Mouse (Mus musculus) R1 (cell line): ENCODE measurements around the gene Hist1h2ak.
"Not testable (repeated sequence)": the region's sequence is repeated elsewhere in the genome, so short reads cannot be mapped to it uniquely, and the experiment has no call there.

Experiments
- DNase-seq: peaks from one replicate; pipeline ENCODE4 v3.0.0-alpha.2; 2018; ENCODE audit warnings: low read depth, low spot score

Hist1h2ak gene

DNA sequence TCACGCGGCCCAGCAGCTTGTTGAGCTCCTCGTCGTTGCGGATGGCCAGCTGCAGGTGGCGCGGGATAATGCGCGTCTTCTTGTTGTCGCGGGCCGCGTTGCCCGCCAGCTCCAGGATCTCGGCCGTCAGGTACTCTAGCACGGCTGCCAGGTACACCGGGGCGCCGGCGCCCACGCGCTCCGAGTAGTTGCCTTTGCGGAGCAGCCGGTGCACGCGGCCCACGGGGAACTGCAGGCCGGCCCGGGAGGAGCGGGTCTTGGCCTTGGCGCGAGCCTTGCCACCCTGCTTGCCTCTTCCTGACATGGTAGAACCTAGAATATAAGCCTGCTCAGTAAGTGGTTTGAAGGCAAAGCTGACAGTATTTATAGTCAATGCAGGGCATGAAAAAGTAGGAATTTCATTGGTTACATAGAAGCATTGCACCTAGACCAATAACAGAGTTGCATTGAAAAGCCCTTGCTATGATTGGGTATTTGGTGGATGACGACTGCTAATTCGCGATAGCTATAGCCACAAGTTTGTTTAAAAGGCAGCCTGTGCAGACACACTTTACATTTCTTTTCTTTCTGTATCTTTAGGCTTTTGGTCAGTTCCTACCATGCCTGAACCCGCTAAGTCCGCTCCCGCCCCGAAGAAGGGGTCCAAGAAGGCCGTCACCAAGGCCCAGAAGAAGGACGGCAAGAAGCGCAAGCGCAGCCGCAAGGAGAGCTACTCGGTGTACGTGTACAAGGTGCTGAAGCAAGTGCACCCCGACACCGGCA is at the start of gene Hist1h2ak, which contains the start of gene Hist1h2bn:
Hist1h2ak (minus strand) TSS at position 304 of the 762 bp plus-strand sequence.
Hist1h2bn (plus strand) TSS at position 600 of the 762 bp plus-strand sequence.
- DNase-seq = peak; percentile 99

- DNase-seq = not testable (repeated sequence)
These were observed 49.4 kb upstream of the Hist1h2ak start for GRCm38 (mm10) chr13:21803058-21803457.

DNA sequence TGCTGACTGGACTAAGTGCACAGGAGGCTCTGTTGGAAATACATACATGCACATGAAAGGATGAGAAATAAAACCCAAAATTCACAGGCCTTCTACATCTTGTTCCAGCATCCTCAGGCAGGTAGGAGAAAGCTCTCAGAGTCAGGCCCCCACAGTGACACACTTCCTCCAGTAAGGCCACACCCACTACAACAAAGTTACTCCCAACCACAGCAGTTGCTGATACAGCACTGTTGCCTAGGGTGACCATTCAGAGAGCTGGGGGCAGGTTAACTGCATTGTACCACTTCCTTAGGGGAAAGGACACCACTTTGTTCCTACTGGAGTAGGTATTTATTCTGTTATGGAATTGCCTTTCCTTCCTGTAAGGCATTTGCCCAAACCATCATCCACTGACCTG is 43.5 kb upstream of the Hist1h2ak start:
- not testable (repeated sequence) for DNase-seq

DNA sequence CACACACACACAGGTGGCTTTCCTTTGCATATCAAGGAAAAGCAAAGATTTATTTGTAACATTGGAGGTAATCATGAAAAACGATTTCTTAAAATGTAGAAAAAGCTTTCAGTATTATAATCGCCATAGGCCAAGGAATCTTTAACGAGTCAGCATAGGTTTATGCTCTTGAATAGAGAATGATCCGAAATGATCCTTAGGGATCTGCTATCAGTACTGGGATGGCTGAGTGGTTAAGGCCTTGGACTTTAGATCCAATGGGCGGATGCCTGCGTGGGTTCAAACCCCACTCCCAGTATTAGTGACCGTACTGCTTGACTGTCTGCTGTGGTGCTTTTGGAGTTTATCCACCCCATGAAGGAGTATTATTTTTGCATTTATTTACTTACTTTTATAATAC is 42.0 kb upstream of the Hist1h2ak start:
- peak; percentile 71 for DNase-seq

GRCm38 (mm10) chr13:21790601-21791283 is 37.1 kb upstream of the Hist1h2ak start:
- peak; percentile 93 for DNase-seq

- DNase-seq = peak; percentile 42
These were observed 36.3 kb upstream of the Hist1h2ak start for GRCm38 (mm10) chr13:21789925-21790324.

GRCm38 (mm10) chr13:21787760-21788593 is 34.4 kb upstream of the Hist1h2ak start:
- DNase-seq = peak; percentile 70

GRCm38 (mm10) chr13:21786899-21787629 is 33.4 kb upstream of the Hist1h2ak start, which contains the start of the genes Hist1h2an and Hist1h2bp:
Hist1h2an (minus strand) TSS chr13:21787218.
Hist1h2bp (plus strand) TSS chr13:21787461.
- peak; percentile 99 for DNase-seq

GRCm38 (mm10) chr13:21786189-21786898 is 32.7 kb upstream of the Hist1h2ak start:
- DNase-seq = peak; percentile 72

DNA sequence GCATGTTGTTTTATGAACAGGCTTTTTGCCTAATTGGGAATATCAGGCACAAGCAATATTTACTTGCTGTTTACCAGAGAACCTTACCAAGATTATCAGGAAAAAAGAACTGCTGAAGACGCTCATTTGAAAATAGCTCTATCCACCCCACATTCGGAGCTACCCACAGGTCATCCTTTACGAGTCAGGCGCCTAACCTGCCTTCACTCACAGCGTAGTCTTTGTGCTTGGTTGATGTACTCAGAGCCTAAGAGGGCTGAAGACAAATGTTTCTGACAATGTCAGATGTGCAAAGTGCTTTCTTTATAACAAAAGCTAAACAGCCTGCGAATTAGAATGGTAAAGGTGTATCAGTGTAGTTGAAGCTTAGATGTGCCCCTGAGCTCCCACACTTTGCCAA is 30.7 kb upstream of the Hist1h2ak start:
- DNase-seq = no peak

DNA sequence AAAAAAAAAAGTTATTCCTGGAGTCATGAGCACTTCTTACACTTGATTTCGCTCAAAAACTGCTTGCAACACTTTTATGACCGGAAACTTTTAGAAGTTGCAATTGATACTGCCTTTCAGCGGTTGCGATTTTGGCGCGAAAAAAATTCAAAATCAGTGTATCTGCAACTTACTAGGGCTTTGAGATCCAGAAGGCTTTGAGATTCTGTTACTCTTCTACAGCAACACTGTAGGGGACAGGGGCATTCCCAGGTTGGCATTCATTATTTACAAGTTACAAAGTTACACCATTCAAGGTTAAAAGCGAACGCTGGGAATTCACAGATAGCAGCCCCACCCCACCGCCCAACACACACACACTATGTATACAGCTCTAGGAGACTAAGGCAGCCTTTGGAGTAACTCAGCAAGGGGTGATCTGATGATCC is 30.1 kb upstream of the Hist1h2ak start:
- peak; percentile 82 for DNase-seq

GRCm38 (mm10) chr13:21783255-21783617 is 29.6 kb upstream of the Hist1h2ak start, which contains the start of gene Hist1h3i:
Hist1h3i (minus strand) TSS chr13:21783370.
- DNase-seq = peak; percentile 93

- peak; percentile 78 for DNase-seq
These were observed 29.0 kb upstream of the Hist1h2ak start for GRCm38 (mm10) chr13:21782361-21783254.

DNA sequence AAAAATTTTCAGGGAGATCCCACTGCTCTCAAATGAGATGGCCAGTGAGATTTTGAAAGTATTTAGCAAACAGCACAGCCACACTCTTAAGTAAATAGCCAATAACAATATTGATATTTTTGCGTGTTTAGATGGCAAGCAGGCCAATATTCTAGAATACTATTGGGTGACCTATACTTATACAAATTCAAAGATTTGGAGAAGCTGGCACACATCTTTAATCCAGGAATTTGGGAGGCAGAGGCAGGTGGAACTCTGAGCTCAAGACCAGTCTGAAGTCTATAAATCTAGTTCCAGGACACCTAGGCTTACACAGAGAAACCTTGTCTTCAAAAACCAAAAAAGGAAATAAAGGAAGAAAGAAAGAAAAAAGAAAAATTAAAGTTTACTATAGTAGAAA is 28.0 kb upstream of the Hist1h2ak start:
- DNase-seq = no peak

DNA sequence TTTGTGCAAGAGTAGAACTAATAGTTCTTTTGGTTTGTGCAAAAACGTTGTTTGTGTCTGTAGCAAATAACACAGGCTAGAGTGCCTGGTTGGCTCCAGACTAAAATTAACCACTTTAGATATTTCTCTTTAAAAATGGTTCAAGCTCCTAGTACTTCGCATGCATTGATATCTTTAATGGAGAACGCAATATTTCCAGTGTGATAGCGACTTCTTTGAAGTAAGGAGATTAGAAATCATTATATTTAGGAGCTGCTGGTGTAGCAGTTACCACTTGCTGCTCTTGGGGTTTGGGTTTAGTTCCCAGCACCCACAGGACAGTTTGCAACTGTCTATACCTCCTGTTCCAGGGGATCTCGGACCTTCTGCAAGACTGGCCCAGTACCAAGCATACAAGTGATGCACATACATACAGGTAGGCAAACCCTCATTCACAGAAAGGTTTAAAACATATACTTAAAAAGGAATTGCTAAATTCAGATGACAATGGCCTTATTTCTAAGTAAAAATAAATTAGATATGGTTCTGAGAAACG is 27.5 kb upstream of the Hist1h2ak start:
- no peak for DNase-seq

- DNase-seq = peak; percentile 87
These were observed 26.4 kb upstream of the Hist1h2ak start, which contains the start of gene Hist1h1b for GRCm38 (mm10) chr13:21779767-21780731. Hist1h1b (minus strand) TSS chr13:21780625.
